Mouse (Mus musculus): ENCODE data around the gene Umad1. TPM values are rescaled to one million over a fixed set of nuclear protein-coding genes. Genes with fewer than 3 reads are reported as not detected.

Gene Umad1
- polyA plus RNA-seq, 1 experiment = 5.9 TPM

DNA sequence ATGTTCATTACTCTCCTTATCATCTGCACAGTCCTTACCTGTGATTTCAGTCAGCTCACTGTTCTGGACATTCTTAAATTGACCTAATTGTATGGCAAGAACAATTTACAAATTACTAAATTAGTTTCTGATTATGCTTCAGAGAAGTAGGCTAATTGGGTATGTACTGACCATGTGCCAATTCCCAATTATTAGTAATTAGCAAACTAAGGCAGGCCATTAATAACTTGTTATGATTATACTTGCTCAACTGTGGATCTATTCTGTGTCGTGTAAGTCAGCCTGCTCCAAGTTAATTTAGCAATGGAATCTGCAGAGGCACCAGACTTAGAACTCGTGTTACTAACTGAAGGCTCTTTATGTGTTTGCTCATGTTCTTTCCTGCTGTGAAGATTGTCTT, 114.0 kb downstream of the Umad1 start:
- H3K27me3 ChIP-seq (ENCODE audit: control insufficient read depth, insufficient read depth, insufficient read length) = no peaks in the 10 kb centered on the region
- no peak overlapping the region for H3ac ChIP-seq (ENCODE audit: control insufficient read depth, insufficient read length)
- H3K4me2 ChIP-seq (ENCODE audit: low read depth) = no peak overlapping the region
- H3K36me3 ChIP-seq (ENCODE audit: control insufficient read depth, insufficient read depth) = no peaks in the 10 kb centered on the region
- TF ChIP-seq POLR2AphosphoS2 (IDR thresholded peaks at IDR 0.05; ENCODE audit: insufficient read length, low read depth) (no peak), MYOD1 (IDR thresholded peaks at IDR 0.05; ENCODE audit: control insufficient read depth in 1 of 3, insufficient read length in 2 of 3, low read depth in 2 of 3) (no peak), POLR2A (IDR thresholded peaks at IDR 0.05; ENCODE audit: insufficient read length, low read depth) (no peak), TCF12 (IDR thresholded peaks at IDR 0.05; ENCODE audit: insufficient read depth, poor library complexity, severe bottlenecking) (no peak), TCF3 (IDR thresholded peaks at IDR 0.05; ENCODE audit: insufficient read length, low read depth) (no peak), SRF (IDR thresholded peaks at IDR 0.05; ENCODE audit: control insufficient read depth, insufficient read length, low read depth) (no peak), MYOG (IDR thresholded peaks at IDR 0.05; ENCODE audit: control insufficient read depth in 1 of 3, insufficient read depth in 1 of 3, insufficient read length in 2 of 3, low read depth in 2 of 3) (no peak), USF1 (IDR thresholded peaks at IDR 0.05; ENCODE audit: low read depth) (no peak), MAX (IDR thresholded peaks at IDR 0.05; ENCODE audit: low read depth) (no peak), REST (IDR thresholded peaks at IDR 0.05; ENCODE audit: insufficient read depth, insufficient read length) (no peak), CEBPB (IDR thresholded peaks at IDR 0.05; ENCODE audit: insufficient read depth, poor library complexity, severe bottlenecking) (no peak), E2F4 (IDR thresholded peaks at IDR 0.05; ENCODE audit: insufficient read depth) (no peak)
- H3K4me3 ChIP-seq = no peak overlapping the region
- H3K79me2 ChIP-seq (ENCODE audit: control insufficient read depth, insufficient read depth) = no peaks in the 10 kb centered on the region

DNA sequence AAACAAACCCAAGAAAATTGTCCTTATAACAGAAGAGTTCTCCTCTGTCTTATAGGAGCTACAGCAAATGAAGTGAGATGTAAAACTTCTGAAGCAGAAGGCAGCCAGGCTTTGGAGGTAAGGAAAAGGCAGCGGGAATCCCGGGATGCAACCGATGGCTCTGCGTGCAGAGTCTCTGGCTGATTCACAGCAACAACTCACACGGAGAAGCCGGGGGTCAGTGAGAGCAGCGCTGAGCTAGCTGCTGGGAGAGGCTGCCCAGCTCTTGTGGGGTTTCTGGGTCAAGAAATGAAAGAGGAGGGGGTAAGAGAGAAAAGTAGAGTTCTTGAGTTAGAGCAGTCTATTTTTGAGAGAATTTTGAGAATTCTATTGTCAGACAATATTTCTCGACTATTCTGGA, 114.8 kb downstream of the Umad1 start:
- Histone ChIP-seq H3K36me3 (ENCODE audit: control insufficient read depth, insufficient read depth) (no peaks in the 10 kb centered on the region), H3ac (ENCODE audit: control insufficient read depth, insufficient read length) (no peak overlapping the region), H3K27me3 (ENCODE audit: control insufficient read depth, insufficient read depth, insufficient read length) (no peaks in the 10 kb centered on the region), H3K4me3 (no peak overlapping the region), H3K79me2 (ENCODE audit: control insufficient read depth, insufficient read depth) (no peaks in the 10 kb centered on the region), H3K4me2 (ENCODE audit: low read depth) (no peak overlapping the region)
- TF ChIP-seq POLR2AphosphoS2 (IDR thresholded peaks at IDR 0.05; ENCODE audit: insufficient read length, low read depth) (no peak), E2F4 (IDR thresholded peaks at IDR 0.05; ENCODE audit: insufficient read depth) (no peak), SRF (IDR thresholded peaks at IDR 0.05; ENCODE audit: control insufficient read depth, insufficient read length, low read depth) (no peak), MYOG (IDR thresholded peaks at IDR 0.05; ENCODE audit: control insufficient read depth in 1 of 3, insufficient read depth in 1 of 3, insufficient read length in 2 of 3, low read depth in 2 of 3) (no peak), MYOD1 (IDR thresholded peaks at IDR 0.05; ENCODE audit: control insufficient read depth in 1 of 3, insufficient read length in 2 of 3, low read depth in 2 of 3) (no peak), TCF12 (IDR thresholded peaks at IDR 0.05; ENCODE audit: insufficient read depth, poor library complexity, severe bottlenecking) (no peak), REST (IDR thresholded peaks at IDR 0.05; ENCODE audit: insufficient read depth, insufficient read length) (no peak), USF1 (IDR thresholded peaks at IDR 0.05; ENCODE audit: low read depth) (no peak), POLR2A (IDR thresholded peaks at IDR 0.05; ENCODE audit: insufficient read length, low read depth) (no peak), MAX (IDR thresholded peaks at IDR 0.05; ENCODE audit: low read depth) (no peak)

DNA sequence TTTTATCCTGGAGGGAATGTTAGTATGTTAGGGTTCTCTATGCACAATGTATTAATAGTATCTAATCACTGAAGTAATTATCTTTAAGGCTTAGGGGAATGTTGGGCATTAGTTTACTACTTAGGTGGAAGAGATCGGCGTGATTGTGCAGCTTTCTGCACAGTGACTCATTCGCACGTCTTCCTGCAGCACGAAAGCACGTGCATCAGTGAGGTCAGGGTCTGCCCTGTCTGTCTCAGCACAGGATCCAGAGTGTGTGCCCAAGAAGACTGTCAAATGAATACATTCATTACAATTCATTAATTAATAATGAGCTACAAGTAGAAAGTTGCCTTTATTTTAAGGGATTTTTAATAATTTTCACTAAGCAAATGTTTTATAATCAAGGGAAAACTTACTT, 115.2 kb downstream of the Umad1 start:
- Histone ChIP-seq H3K4me3 (no peak overlapping the region), H3K4me2 (ENCODE audit: low read depth) (no peak overlapping the region), H3ac (ENCODE audit: control insufficient read depth, insufficient read length) (no peak overlapping the region), H3K36me3 (ENCODE audit: control insufficient read depth, insufficient read depth) (no peaks in the 10 kb centered on the region), H3K79me2 (ENCODE audit: control insufficient read depth, insufficient read depth) (no peaks in the 10 kb centered on the region), H3K27me3 (ENCODE audit: control insufficient read depth, insufficient read depth, insufficient read length) (no peaks in the 10 kb centered on the region)
- TF ChIP-seq POLR2AphosphoS2 (IDR thresholded peaks at IDR 0.05; ENCODE audit: insufficient read length, low read depth) = no peak
- no peak for TF ChIP-seq MYOD1 (IDR thresholded peaks at IDR 0.05; ENCODE audit: control insufficient read depth in 1 of 3, insufficient read length in 2 of 3, low read depth in 2 of 3)
- no peak for TF ChIP-seq E2F4 (IDR thresholded peaks at IDR 0.05; ENCODE audit: insufficient read depth)
- no peak for TF ChIP-seq USF1 (IDR thresholded peaks at IDR 0.05; ENCODE audit: low read depth)
- no peak for TF ChIP-seq TCF12 (IDR thresholded peaks at IDR 0.05; ENCODE audit: insufficient read depth, poor library complexity, severe bottlenecking)
- no peak for TF ChIP-seq TCF3 (IDR thresholded peaks at IDR 0.05; ENCODE audit: insufficient read length, low read depth)
- no peak for TF ChIP-seq MAX (IDR thresholded peaks at IDR 0.05; ENCODE audit: low read depth)
- no peak for TF ChIP-seq REST (IDR thresholded peaks at IDR 0.05; ENCODE audit: insufficient read depth, insufficient read length)
- TF ChIP-seq MYOG (IDR thresholded peaks at IDR 0.05; ENCODE audit: control insufficient read depth in 1 of 3, insufficient read depth in 1 of 3, insufficient read length in 2 of 3, low read depth in 2 of 3) = no peak
- no peak for TF ChIP-seq POLR2A (IDR thresholded peaks at IDR 0.05; ENCODE audit: insufficient read length, low read depth)
- no peak for TF ChIP-seq SRF (IDR thresholded peaks at IDR 0.05; ENCODE audit: control insufficient read depth, insufficient read length, low read depth)
- no peak for TF ChIP-seq CEBPB (IDR thresholded peaks at IDR 0.05; ENCODE audit: insufficient read depth, poor library complexity, severe bottlenecking)

GRCm38 (mm10) chr6:8374712-8375111, 115.6 kb downstream of the Umad1 start:
- H3K27me3 ChIP-seq (ENCODE audit: control insufficient read depth, insufficient read depth, insufficient read length) = no peaks in the 10 kb centered on the region
- H3K4me3 ChIP-seq = no peak overlapping the region
- no peak overlapping the region for H3ac ChIP-seq (ENCODE audit: control insufficient read depth, insufficient read length)
- no peak for TF ChIP-seq REST (IDR thresholded peaks at IDR 0.05; ENCODE audit: insufficient read depth, insufficient read length)
- TF ChIP-seq USF1 (IDR thresholded peaks at IDR 0.05; ENCODE audit: low read depth) = no peak
- no peak for TF ChIP-seq TCF12 (IDR thresholded peaks at IDR 0.05; ENCODE audit: insufficient read depth, poor library complexity, severe bottlenecking)
- TF ChIP-seq TCF3 (IDR thresholded peaks at IDR 0.05; ENCODE audit: insufficient read length, low read depth) = no peak
- TF ChIP-seq E2F4 (IDR thresholded peaks at IDR 0.05; ENCODE audit: insufficient read depth) = no peak
- TF ChIP-seq POLR2A (IDR thresholded peaks at IDR 0.05; ENCODE audit: insufficient read length, low read depth) = no peak
- TF ChIP-seq POLR2AphosphoS2 (IDR thresholded peaks at IDR 0.05; ENCODE audit: insufficient read length, low read depth) = no peak
- no peak for TF ChIP-seq MAX (IDR thresholded peaks at IDR 0.05; ENCODE audit: low read depth)
- TF ChIP-seq MYOG (IDR thresholded peaks at IDR 0.05; ENCODE audit: control insufficient read depth in 1 of 3, insufficient read depth in 1 of 3, insufficient read length in 2 of 3, low read depth in 2 of 3) = no peak
- no peak for TF ChIP-seq SRF (IDR thresholded peaks at IDR 0.05; ENCODE audit: control insufficient read depth, insufficient read length, low read depth)
- TF ChIP-seq CEBPB (IDR thresholded peaks at IDR 0.05; ENCODE audit: insufficient read depth, poor library complexity, severe bottlenecking) = no peak
- TF ChIP-seq MYOD1 (IDR thresholded peaks at IDR 0.05; ENCODE audit: control insufficient read depth in 1 of 3, insufficient read length in 2 of 3, low read depth in 2 of 3) = no peak
- no peaks in the 10 kb centered on the region for H3K79me2 ChIP-seq (ENCODE audit: control insufficient read depth, insufficient read depth)
- no peak overlapping the region for H3K4me2 ChIP-seq (ENCODE audit: low read depth)
- no peaks in the 10 kb centered on the region for H3K36me3 ChIP-seq (ENCODE audit: control insufficient read depth, insufficient read depth)
